In genomic region chr4:154599977-154600376, GRCm38 (mm10) we compare ENCODE assay signal across 9 mouse cellular contexts. TPM values are rescaled to one million over a fixed set of nuclear protein-coding genes. Genes with fewer than 3 reads are reported as not detected.
DNase-seq lines count a peak whose midpoint lies in the region; ATAC-seq lines count a peak whose summit lies in the region.
"Had no signal": no experiment of that assay in that cellular context is flagged by ENCODE, and none has a peak within 500 bp of the region (broad histone marks: within the 10 kb centered on the region; RNA-seq: fewer than 3 reads in every experiment).

No protein-coding gene starts in this region.

- no peak overlapping the region for H3K4me3 ChIP-seq in hindbrain, embryonic 12.5 days
- H3K4me3 ChIP-seq in midbrain, embryonic 12.5 days: no peak overlapping the region
- H3K4me3 ChIP-seq: intestine, embryonic 15.5 days had no signal

- peak overlapping the region; percentile 41; the same call in 1 of the 2 replicates for H3K27ac ChIP-seq in hindbrain, embryonic 12.5 days
- peak overlapping the region; percentile 50; the same call in 1 of the 2 replicates for H3K27ac ChIP-seq in midbrain, embryonic 12.5 days (replicated peaks)
- H3K27ac ChIP-seq: intestine, embryonic 15.5 days; liver, embryonic 14.5 days had no signal

- H3K9me3 ChIP-seq in hindbrain, embryonic 12.5 days (replicated peaks): no peaks in the 10 kb centered on the region
- no peaks in the 10 kb centered on the region for H3K9me3 ChIP-seq in midbrain, embryonic 12.5 days
- H3K9me3 ChIP-seq: intestine, embryonic 15.5 days had no signal

- peak; percentile 44 for ATAC-seq in hindbrain, embryonic 12.5 days (ENCODE audit: low FRiP score)
- ATAC-seq in midbrain, embryonic 12.5 days (ENCODE audit: low FRiP score, low read depth): peak; percentile 45; the same call in 1 of the 2 replicates
- no peak for ATAC-seq in erythroblast, adult 5-6 weeks (replicated peaks; ENCODE audit: low FRiP score, poor library complexity, severe bottlenecking)
- ATAC-seq: intestine, embryonic 15.5 days had no signal

- H3K27me3 ChIP-seq in hindbrain, embryonic 12.5 days: peaks cover 41% of the 10 kb centered on the region
- peaks cover 72% of the 10 kb centered on the region for H3K27me3 ChIP-seq in midbrain, embryonic 12.5 days
- H3K27me3 ChIP-seq: intestine, embryonic 15.5 days had no signal

- H3K4me1 ChIP-seq in hindbrain, embryonic 12.5 days: peaks cover 70% of the 10 kb centered on the region
- H3K4me1 ChIP-seq in midbrain, embryonic 12.5 days: peaks cover 90% of the 10 kb centered on the region

- 0 out of 2 replicates have a peak overlapping the region, but pooled peaks have one; percentile 19 for H3K4me2 ChIP-seq in hindbrain, embryonic 12.5 days (replicated peaks)
- peak overlapping the region; percentile 18; the same call in 1 of the 2 replicates for H3K4me2 ChIP-seq in midbrain, embryonic 12.5 days (replicated peaks)
- H3K4me2 ChIP-seq: intestine, embryonic 15.5 days had no signal

- H3K36me3 ChIP-seq in hindbrain, embryonic 12.5 days: no peaks in the 10 kb centered on the region
- no peaks in the 10 kb centered on the region for H3K36me3 ChIP-seq in midbrain, embryonic 12.5 days
- H3K36me3 ChIP-seq: intestine, embryonic 15.5 days had no signal

- 18% methylated on average over 10 of the region's 10 CpGs for WGBS in hindbrain, embryonic 12.5 days
- 6% methylated on average over 10 of the region's 10 CpGs for WGBS in midbrain, embryonic 12.5 days

- no peak overlapping the region for H3K9ac ChIP-seq in hindbrain, embryonic 12.5 days
- 0 out of 2 replicates have a peak overlapping the region, but pooled peaks have one; percentile 25 for H3K9ac ChIP-seq in midbrain, embryonic 12.5 days (replicated peaks)
- H3K9ac ChIP-seq: intestine, embryonic 15.5 days; liver, embryonic 14.5 days had no signal

- peak; percentile 64 for DNase-seq in ES-CJ7 (ENCODE audit: low read depth, low spot score)
- peak; percentile 82 for DNase-seq in embryo, embryonic 10.5 days (ENCODE audit: low spot score)
- DNase-seq in T-cell, adult 2 months (ENCODE audit: low spot score): no peak
- no peak for DNase-seq in adrenal gland, adult 8-10 months

RNA-seq across cellular contexts. Expression of gene Prdm16, which starts 36.7 kb away (rescaled TPM):
- polyA plus RNA-seq in hindbrain, embryonic 12.5 days (2016; fragmentation: Nextera tagmentation; extraction: Ambion mirVana): 26.4 and 32.3 TPM in 2 replicates
- polyA plus RNA-seq in midbrain, embryonic 12.5 days (2016; fragmentation: Nextera tagmentation; extraction: Ambion mirVana): 14.5 and 16.2 TPM in 2 replicates
- total RNA-seq in adrenal gland, adult 8-10 months (2022): 1 to 10 TPM; 2.9 to 5.5 (median 3.8) TPM
- total RNA-seq in erythroblast, adult 5-6 weeks (2015; ENCODE audit: low replicate concordance): 2.1 TPM in 1 of 2 replicates, not detected in the other
- 1.7 and 3.0 TPM in 2 replicates for total RNA-seq in erythroblast, adult 5-6 weeks (2017; ENCODE audit: low replicate concordance)

Comparison
In these comparisons a context has a peak if more than half of its experiments do, and no peak if none do; other contexts are left out.
1. DNase-seq: peak in ES-CJ7 (single experiment) and embryo, embryonic 10.5 days (single experiment); none in T-cell, adult 2 months (single experiment) and adrenal gland, adult 8-10 months (single experiment).